In genomic region chr10:80075924-80076323, GRCm38 (mm10) we compare ENCODE assay signal across 9 mouse cellular contexts. TPM values are rescaled to one million over a fixed set of nuclear protein-coding genes. Genes with fewer than 3 reads are reported as not detected.
A peak's percentile ranks its signal among the peaks of the same experiment; 100 is the strongest.
DNase-seq lines count a peak whose midpoint lies in the region; ATAC-seq and TF ChIP-seq lines count a peak whose summit lies in the region.
"Had no signal": no experiment of that assay in that cellular context is flagged by ENCODE, and none has a peak within 500 bp of the region (broad histone marks: within the 10 kb centered on the region; RNA-seq: fewer than 3 reads in every experiment).

No protein-coding gene starts in this region.

- ATAC-seq in hindbrain, postnatal 0 days: no peak
- ATAC-seq in hindbrain, embryonic 16.5 days: no peak
- no peak for ATAC-seq in liver, embryonic 13.5 days (ENCODE audit: low read depth)

- H3K4me1 ChIP-seq in hindbrain, postnatal 0 days (ENCODE audit: insufficient read depth, low read length): no peaks in the 10 kb centered on the region; the same call in 1 of the 2 replicates
- H3K4me1 ChIP-seq in hindbrain, embryonic 16.5 days (ENCODE audit: control insufficient read depth, insufficient read depth, low read depth, low read length): peaks cover 3% of the 10 kb centered on the region; the same call in 1 of the 2 replicates
- H3K4me1 ChIP-seq in CH12.LX (ENCODE audit: control insufficient read depth in 1 of 2, insufficient read depth in 2 of 2): peaks cover 44 to 83% of the 10 kb centered on the region in 2 experiments
- H3K4me1 ChIP-seq in MEL (ENCODE audit: control insufficient read depth in 1 of 2, insufficient read depth in 2 of 2, low read length in 2 of 2): peaks cover 0 to 20% of the 10 kb centered on the region in 2 experiments; a peak in 2 of 4 replicates
- H3K4me1 ChIP-seq in liver, embryonic 13.5 days (replicated peaks): peaks cover 90% of the 10 kb centered on the region

- no peak for TF ChIP-seq POLR2A in CH12.LX (IDR thresholded peaks at IDR 0.05; ENCODE audit: low read depth, low read length)
- no peak for TF ChIP-seq POLR2A in MEL (IDR thresholded peaks at IDR 0.05; ENCODE audit: control insufficient read depth in 1 of 2, insufficient read depth in 1 of 2, low read depth in 1 of 2, low read length in 2 of 2, poor library complexity in 1 of 2)

- TF ChIP-seq EP300 in CH12.LX (IDR thresholded peaks at IDR 0.05; ENCODE audit: low read length) (no peak), MEL (IDR thresholded peaks at IDR 0.05; ENCODE audit: low read depth in 1 of 2, low read length in 2 of 2) (no peak)

- H3K36me3 ChIP-seq in hindbrain, postnatal 0 days (ENCODE audit: insufficient read depth, low read length): peaks cover 13% of the 10 kb centered on the region
- H3K36me3 ChIP-seq in hindbrain, embryonic 16.5 days (ENCODE audit: control insufficient read depth, insufficient read depth, low read length): peaks cover 9% of the 10 kb centered on the region; the same call in 1 of the 2 replicates
- peaks cover 32 to 71% of the 10 kb centered on the region in 2 experiments for H3K36me3 ChIP-seq in CH12.LX (replicated peaks in 1 of 2; ENCODE audit: control insufficient read depth in 1 of 2, insufficient read depth in 1 of 2, low read length in 1 of 2)
- H3K36me3 ChIP-seq in MEL (ENCODE audit: control insufficient read depth in 1 of 2, insufficient read depth in 2 of 2, low read length in 2 of 2): peaks cover 0 to 16% of the 10 kb centered on the region in 2 experiments; a peak in 3 of 4 replicates
- H3K36me3 ChIP-seq in liver, embryonic 13.5 days: peaks cover 45% of the 10 kb centered on the region

- peak overlapping the region; percentile 45; the same call in 1 of the 2 replicates for H3K27ac ChIP-seq in hindbrain, postnatal 0 days
- no peak overlapping the region for H3K27ac ChIP-seq in hindbrain, embryonic 16.5 days (ENCODE audit: low read depth, low read length)
- H3K27ac ChIP-seq in CH12.LX (ENCODE audit: insufficient read depth, low read depth) (peak overlapping the region; percentile 62), MEL (ENCODE audit: control insufficient read depth, low read depth, low read length) (0 out of 2 replicates have a peak overlapping the region, but pooled peaks have one; percentile 18)
- peak overlapping the region; percentile 68; the same call in 1 of the 2 replicates for H3K27ac ChIP-seq in liver, embryonic 13.5 days

- no peaks in the 10 kb centered on the region for H3K9me3 ChIP-seq in hindbrain, postnatal 0 days (ENCODE audit: low read length)
- no peaks in the 10 kb centered on the region for H3K9me3 ChIP-seq in hindbrain, embryonic 16.5 days (ENCODE audit: control insufficient read depth, low read length)
- H3K9me3 ChIP-seq in CH12.LX (replicated peaks; ENCODE audit: low read length) (no peaks in the 10 kb centered on the region), MEL (replicated peaks; ENCODE audit: insufficient read depth, low read length) (no peaks in the 10 kb centered on the region)
- H3K9me3 ChIP-seq in liver, embryonic 13.5 days (replicated peaks): no peaks in the 10 kb centered on the region

- no peak overlapping the region for H3K4me2 ChIP-seq in hindbrain, postnatal 0 days (ENCODE audit: low read depth, low read length)
- H3K4me2 ChIP-seq in hindbrain, embryonic 16.5 days (ENCODE audit: low read length): no peak overlapping the region
- peak overlapping the region; percentile 46; the same call in 1 of the 2 replicates for H3K4me2 ChIP-seq in CH12.LX (ENCODE audit: insufficient read depth, low read depth, poor library complexity, severe bottlenecking)
- no peak overlapping the region for H3K4me2 ChIP-seq in liver, embryonic 13.5 days

- in situ Hi-C loops in CH12.LX (cut with MboI; ENCODE audit: low pct_ligation_motif_present, low pct_unique_long_range_greater_than_20kb, low sequenced_read_pairs): no loop called here

- H3K79me2 ChIP-seq in CH12.LX (replicated peaks; ENCODE audit: control insufficient read depth, extremely low read depth, insufficient read depth, poor library complexity, severe bottlenecking) (no peaks in the 10 kb centered on the region), MEL (ENCODE audit: control insufficient read depth, insufficient read depth, low read length, poor library complexity) (no peaks in the 10 kb centered on the region; the same call in 1 of the 2 replicates)

- WGBS in hindbrain, postnatal 0 days: 32% methylated on average over 1 of the region's 1 CpGs
- no CpG with 5 or more reads among the region's 1 CpGs for WGBS in hindbrain, embryonic 16.5 days
- WGBS in liver, embryonic 13.5 days (ENCODE audit: insufficient replicate concordance): 76% methylated on average over 1 of the region's 1 CpGs

- dilution Hi-C loops in CH12.LX (cut with MboI; ENCODE audit: extremely low pct_ligation_motif_present, extremely low pct_unique_long_range_greater_than_20kb, low sequenced_read_pairs): no loop called here

- no peaks in the 10 kb centered on the region for H3K27me3 ChIP-seq in hindbrain, postnatal 0 days (ENCODE audit: insufficient read depth, low read length)
- H3K27me3 ChIP-seq in hindbrain, embryonic 16.5 days (replicated peaks; ENCODE audit: control insufficient read depth, insufficient read depth, low read length): no peaks in the 10 kb centered on the region
- no peaks in the 10 kb centered on the region for H3K27me3 ChIP-seq in CH12.LX (replicated peaks)
- no peaks in the 10 kb centered on the region for H3K27me3 ChIP-seq in MEL (ENCODE audit: control insufficient read depth in 1 of 2, insufficient read depth in 2 of 2, low read length in 2 of 2)
- H3K27me3 ChIP-seq in liver, embryonic 13.5 days: no peaks in the 10 kb centered on the region

- 0 out of 2 replicates have a peak overlapping the region, but pooled peaks have one; percentile 3 for H3K9ac ChIP-seq in hindbrain, postnatal 0 days (replicated peaks; ENCODE audit: low read length)
- no peak overlapping the region for H3K9ac ChIP-seq in hindbrain, embryonic 16.5 days (ENCODE audit: low read depth, low read length)
- H3K9ac ChIP-seq in CH12.LX (ENCODE audit: insufficient read depth, low read depth): peak overlapping the region; percentile 15
- H3K9ac ChIP-seq in MEL (ENCODE audit: control insufficient read depth, low read depth, low read length, poor library complexity, severe bottlenecking): no peak overlapping the region
- no peak overlapping the region for H3K9ac ChIP-seq in liver, embryonic 13.5 days

- H3K4me3 ChIP-seq in hindbrain, postnatal 0 days (ENCODE audit: low read length): no peak overlapping the region
- no peak overlapping the region for H3K4me3 ChIP-seq in hindbrain, embryonic 16.5 days (ENCODE audit: low read length)
- H3K4me3 ChIP-seq in CH12.LX (replicated peaks in 1 of 3; ENCODE audit: low read depth in 2 of 3, low read length in 2 of 3, poor library complexity in 1 of 3) (peak overlapping the region in 1 of 3 experiments; percentile 4), MEL (ENCODE audit: control insufficient read depth in 1 of 2, insufficient read depth in 1 of 2, low read depth in 2 of 2, low read length in 2 of 2) (no peak overlapping the region)
- no peak overlapping the region for H3K4me3 ChIP-seq in liver, embryonic 13.5 days (replicated peaks)

- no peak for DNase-seq in hindbrain, postnatal 0 days (ENCODE audit: low spot score)
- DNase-seq in CH12.LX (ENCODE audit: extremely low read depth): no peak
- DNase-seq in MEL (ENCODE audit: low read depth, low spot score): no peak
- DNase-seq in liver, embryonic 13.5 days: no peak
- DNase-seq in layer of hippocampus, postnatal 10 days (ENCODE audit: low spot score in 2 of 2): no peak
- DNase-seq in right cerebral cortex, postnatal 36 days (ENCODE audit: low spot score in 2 of 2): no peak
- DNase-seq: cerebellum, adult 11 months; retina, postnatal 1 day had no signal

- no peak for TF ChIP-seq CTCF in hindbrain, postnatal 0 days (IDR thresholded peaks at IDR 0.05; ENCODE audit: low read depth)
- TF ChIP-seq CTCF in CH12.LX (conservative IDR thresholded peaks at IDR 0.05 in 1 of 2, IDR thresholded peaks at IDR 0.05 in 1 of 2; ENCODE audit: low read depth in 2 of 2, low read length in 2 of 2) (no peak), MEL (IDR thresholded peaks at IDR 0.05 in 2 of 3, conservative IDR thresholded peaks at IDR 0.05 in 1 of 3; ENCODE audit: control insufficient read depth in 1 of 3, insufficient read depth in 1 of 3, low read depth in 2 of 3, low read length in 3 of 3, poor library complexity in 1 of 3, severe bottlenecking in 1 of 3) (no peak)

- no peak for TF ChIP-seq RAD21 in CH12.LX (IDR thresholded peaks at IDR 0.05; ENCODE audit: low read depth, low read length)
- TF ChIP-seq RAD21 in MEL (IDR thresholded peaks at IDR 0.05; ENCODE audit: low read depth, low read length): no peak

RNA-seq across cellular contexts. Expression of gene Gpx4, which starts 29.0 kb away (rescaled TPM):
- total RNA-seq in hindbrain, postnatal 0 days (2014; rRNA removed): 373 and 379 TPM in 2 replicates
- polyA plus RNA-seq in hindbrain, postnatal 0 days (2015; fragmentation: Nextera tagmentation; extraction: Ambion mirVana): 757 and 762 TPM in 2 replicates
- 601 and 643 TPM in 2 replicates for polyA plus RNA-seq in hindbrain, embryonic 16.5 days (2015; fragmentation: Nextera tagmentation; extraction: Ambion mirVana)
- total RNA-seq in CH12.LX (2012; rRNA removed) (368 and 459 TPM in 2 replicates), CH12.LX (2014; rRNA removed) (352 and 386 TPM in 2 replicates), MEL (2012; rRNA removed) (422 and 508 TPM in 2 replicates)
- polyA plus RNA-seq in CH12.LX (2012; ENCODE audit: insufficient read length, low read depth) (332 and 353 TPM in 2 replicates), MEL (2012; ENCODE audit: insufficient read depth in 1 of 2, insufficient read length in 2 of 2, low read depth in 1 of 2, low replicate concordance in 2 of 2, missing spikeins in 1 of 2) (100 to 1,000 TPM in 1 of 2 experiments, not detected in 1; 536 TPM)
- polyA plus RNA-seq in liver, embryonic 13.5 days (2015; fragmentation: Nextera tagmentation; extraction: Ambion mirVana): 677 TPM in 2 replicates
- 100 to 1,000 TPM; 408 to 448 TPM for total RNA-seq in layer of hippocampus, postnatal 10 days (2021)

RNA-seq across cellular contexts. Expression of gene Sbno2, which starts 29.4 kb away (rescaled TPM):
- 22.8 and 23.7 TPM in 2 replicates for total RNA-seq in hindbrain, postnatal 0 days (2014; rRNA removed)
- 6.9 and 7.8 TPM in 2 replicates for polyA plus RNA-seq in hindbrain, postnatal 0 days (2015; fragmentation: Nextera tagmentation; extraction: Ambion mirVana)
- 10.3 and 13.0 TPM in 2 replicates for polyA plus RNA-seq in hindbrain, embryonic 16.5 days (2015; fragmentation: Nextera tagmentation; extraction: Ambion mirVana)
- total RNA-seq in CH12.LX (2012; rRNA removed) (20.7 and 22.6 TPM in 2 replicates), CH12.LX (2014; rRNA removed) (9.0 and 9.7 TPM in 2 replicates), MEL (2012; rRNA removed) (14.6 and 15.8 TPM in 2 replicates)
- polyA plus RNA-seq in CH12.LX (2012; ENCODE audit: insufficient read length, low read depth) (21.1 and 24.2 TPM in 2 replicates), MEL (2012; ENCODE audit: insufficient read depth in 1 of 2, insufficient read length in 2 of 2, low read depth in 1 of 2, low replicate concordance in 2 of 2, missing spikeins in 1 of 2) (10 to 100 TPM in 1 of 2 experiments, not detected in 1; 29.0 TPM)
- 9.2 and 9.9 TPM in 2 replicates for polyA plus RNA-seq in liver, embryonic 13.5 days (2015; fragmentation: Nextera tagmentation; extraction: Ambion mirVana)
- total RNA-seq in layer of hippocampus, postnatal 10 days (2021): 10 to 100 TPM; 19.7 to 23.9 TPM

RNA-seq across cellular contexts. Expression of gene Polr2e, which starts 36.3 kb away (rescaled TPM):
- 93.3 and 100 TPM in 2 replicates for total RNA-seq in hindbrain, postnatal 0 days (2014; rRNA removed)
- 143 TPM in 2 replicates for polyA plus RNA-seq in hindbrain, postnatal 0 days (2015; fragmentation: Nextera tagmentation; extraction: Ambion mirVana)
- polyA plus RNA-seq in hindbrain, embryonic 16.5 days (2015; fragmentation: Nextera tagmentation; extraction: Ambion mirVana): 141 and 143 TPM in 2 replicates
- total RNA-seq in CH12.LX (2012; rRNA removed): 127 and 132 TPM in 2 replicates
- total RNA-seq in CH12.LX (2014; rRNA removed): 98.3 and 105 TPM in 2 replicates
- polyA plus RNA-seq in CH12.LX (2012; ENCODE audit: insufficient read length, low read depth): 194 and 227 TPM in 2 replicates
- 156 and 169 TPM in 2 replicates for total RNA-seq in MEL (2012; rRNA removed)
- polyA plus RNA-seq in MEL (2012; ENCODE audit: insufficient read depth in 1 of 2, insufficient read length in 2 of 2, low read depth in 1 of 2, low replicate concordance in 2 of 2, missing spikeins in 1 of 2): 100 to 1,000 TPM; 258 to 279 TPM
- polyA plus RNA-seq in liver, embryonic 13.5 days (2015; fragmentation: Nextera tagmentation; extraction: Ambion mirVana): 120 and 122 TPM in 2 replicates
- 10 to 100 TPM; 66.9 to 76.7 TPM for total RNA-seq in layer of hippocampus, postnatal 10 days (2021)

RNA-seq across cellular contexts. Expression of gene Stk11, which starts 39.7 kb away (rescaled TPM):
- 86.4 and 86.6 TPM in 2 replicates for total RNA-seq in hindbrain, postnatal 0 days (2014; rRNA removed)
- polyA plus RNA-seq in hindbrain, postnatal 0 days (2015; fragmentation: Nextera tagmentation; extraction: Ambion mirVana): 13.9 and 15.0 TPM in 2 replicates
- 17.7 and 18.3 TPM in 2 replicates for polyA plus RNA-seq in hindbrain, embryonic 16.5 days (2015; fragmentation: Nextera tagmentation; extraction: Ambion mirVana)
- total RNA-seq in CH12.LX (2012; rRNA removed): 64.8 and 65.9 TPM in 2 replicates
- 47.4 and 48.5 TPM in 2 replicates for total RNA-seq in CH12.LX (2014; rRNA removed)
- polyA plus RNA-seq in CH12.LX (2012; ENCODE audit: insufficient read length, low read depth): 93.4 and 94.9 TPM in 2 replicates
- 77.8 and 108 TPM in 2 replicates for total RNA-seq in MEL (2012; rRNA removed)
- 100 to 1,000 TPM in 1 of 2 experiments, not detected in 1; 188 TPM for polyA plus RNA-seq in MEL (2012; ENCODE audit: insufficient read depth in 1 of 2, insufficient read length in 2 of 2, low read depth in 1 of 2, low replicate concordance in 2 of 2, missing spikeins in 1 of 2)
- 16.2 and 18.3 TPM in 2 replicates for polyA plus RNA-seq in liver, embryonic 13.5 days (2015; fragmentation: Nextera tagmentation; extraction: Ambion mirVana)
- 10 to 100 TPM; 77.1 to 88.3 TPM for total RNA-seq in layer of hippocampus, postnatal 10 days (2021)

RNA-seq across cellular contexts. Expression of gene Arhgap45, which starts 59.5 kb away (rescaled TPM):
- total RNA-seq in hindbrain, postnatal 0 days (2014; rRNA removed): 2.9 and 3.3 TPM in 2 replicates
- 1.7 and 1.8 TPM in 2 replicates for polyA plus RNA-seq in hindbrain, postnatal 0 days (2015; fragmentation: Nextera tagmentation; extraction: Ambion mirVana)
- polyA plus RNA-seq in hindbrain, embryonic 16.5 days (2015; fragmentation: Nextera tagmentation; extraction: Ambion mirVana): 1.7 and 2.2 TPM in 2 replicates
- 23.4 and 25.9 TPM in 2 replicates for total RNA-seq in CH12.LX (2012; rRNA removed)
- total RNA-seq in CH12.LX (2014; rRNA removed): 10.3 and 11.8 TPM in 2 replicates
- 20.2 and 21.2 TPM in 2 replicates for polyA plus RNA-seq in CH12.LX (2012; ENCODE audit: insufficient read length, low read depth)
- total RNA-seq in MEL (2012; rRNA removed): 25.2 and 26.2 TPM in 2 replicates
- 10 to 100 TPM in 1 of 2 experiments, not detected in 1; 53.6 TPM for polyA plus RNA-seq in MEL (2012; ENCODE audit: insufficient read depth in 1 of 2, insufficient read length in 2 of 2, low read depth in 1 of 2, low replicate concordance in 2 of 2, missing spikeins in 1 of 2)
- polyA plus RNA-seq in liver, embryonic 13.5 days (2015; fragmentation: Nextera tagmentation; extraction: Ambion mirVana): 14.3 and 14.9 TPM in 2 replicates
- total RNA-seq in layer of hippocampus, postnatal 10 days (2021): 1 to 10 TPM; 3.3 to 3.8 TPM

Comparison
In these comparisons a context has a peak if more than half of its experiments do, and no peak if none do; other contexts are left out.
1. H3K9ac ChIP-seq: peak in hindbrain, postnatal 0 days (single experiment) and CH12.LX (single experiment); none in hindbrain, embryonic 16.5 days (single experiment), MEL (single experiment) and liver, embryonic 13.5 days (single experiment).